Mouse (Mus musculus): Measurements from ENCODE around the gene Crlf1.

The Crlf1 gene

GRCm38 (mm10) chr8:70492664-70493640, at the start of gene Crlf1:
Gene Crlf1, plus strand, starts transcription at chr8:70493158.
- no peak for DNase-seq (ENCODE audit: low read depth, low spot score)

- DNase-seq (ENCODE audit: low read depth, low spot score): no peak
Observed at GRCm38 (mm10) chr8:70443326-70443725, 49.6 kb upstream of the Crlf1 start.

- no peak for DNase-seq (ENCODE audit: low read depth, low spot score)
Observed at GRCm38 (mm10) chr8:70445988-70446387, 47.0 kb upstream of the Crlf1 start.

- DNase-seq (ENCODE audit: low read depth, low spot score): no peak
Observed at GRCm38 (mm10) chr8:70447639-70448420, 45.1 kb upstream of the Crlf1 start.

- DNase-seq (ENCODE audit: low read depth, low spot score): no peak
Observed at GRCm38 (mm10) chr8:70452196-70452966, 40.6 kb upstream of the Crlf1 start.

GRCm38 (mm10) chr8:70453852-70454251, 39.1 kb upstream of the Crlf1 start:
- DNase-seq (ENCODE audit: low read depth, low spot score): no peak

GRCm38 (mm10) chr8:70456996-70457395, 36.0 kb upstream of the Crlf1 start:
- DNase-seq (ENCODE audit: low read depth, low spot score): no peak

GRCm38 (mm10) chr8:70457882-70458281, 35.1 kb upstream of the Crlf1 start:
- DNase-seq (ENCODE audit: low read depth, low spot score): no peak

- DNase-seq (ENCODE audit: low read depth, low spot score): no peak
Observed at GRCm38 (mm10) chr8:70458462-70458861, 34.5 kb upstream of the Crlf1 start.

GRCm38 (mm10) chr8:70459636-70460035, 33.3 kb upstream of the Crlf1 start:
- no peak for DNase-seq (ENCODE audit: low read depth, low spot score)

GRCm38 (mm10) chr8:70460199-70460598, 32.8 kb upstream of the Crlf1 start:
- no peak for DNase-seq (ENCODE audit: low read depth, low spot score)

GRCm38 (mm10) chr8:70460606-70461005, 32.4 kb upstream of the Crlf1 start:
- DNase-seq (ENCODE audit: low read depth, low spot score): no peak

- DNase-seq (ENCODE audit: low read depth, low spot score): no peak
Observed at GRCm38 (mm10) chr8:70461765-70462515, 31.0 kb upstream of the Crlf1 start.

GRCm38 (mm10) chr8:70462516-70462813, 30.5 kb upstream of the Crlf1 start:
- DNase-seq (ENCODE audit: low read depth, low spot score): no peak

GRCm38 (mm10) chr8:70463306-70463705, 29.7 kb upstream of the Crlf1 start:
- DNase-seq (ENCODE audit: low read depth, low spot score): no peak

- DNase-seq (ENCODE audit: low read depth, low spot score): no peak
Observed at GRCm38 (mm10) chr8:70464162-70464561, 28.8 kb upstream of the Crlf1 start.

- no peak for DNase-seq (ENCODE audit: low read depth, low spot score)
Observed at GRCm38 (mm10) chr8:70465701-70466100, 27.3 kb upstream of the Crlf1 start.

- no peak for DNase-seq (ENCODE audit: low read depth, low spot score)
Observed at GRCm38 (mm10) chr8:70466305-70466704, 26.7 kb upstream of the Crlf1 start.

GRCm38 (mm10) chr8:70466771-70467170, 26.2 kb upstream of the Crlf1 start:
- no peak for DNase-seq (ENCODE audit: low read depth, low spot score)

- no peak for DNase-seq (ENCODE audit: low read depth, low spot score)
Observed at GRCm38 (mm10) chr8:70467229-70467725, 25.7 kb upstream of the Crlf1 start.

- no peak for DNase-seq (ENCODE audit: low read depth, low spot score)
Observed at GRCm38 (mm10) chr8:70467907-70468306, 25.1 kb upstream of the Crlf1 start.
